Mouse (Mus musculus) left cerebral cortex, postnatal 25 days (tissue): ENCODE measurements around the gene Per1. TPM values are rescaled to one million over a fixed set of nuclear protein-coding genes. Genes with fewer than 3 reads are reported as not detected.

ENCODE experiments used
- DNase-seq, 2 experiments: peaks; one replicate each; pipeline ENCODE4 v3.0.0; 2022; ENCODE audit warnings: low spot score in 2 of 2, mixed read lengths in 1 of 2
- intact Hi-C: fragments of 180-260 bp; cut with DNase I; formaldehyde crosslinking; loops from one replicate; pipeline ENCODE4 v1.15.1; 2025
- total RNA-seq, 2 experiments: library from RNA; stranded (reverse); gene quantifications; 2 replicates each; pipeline ENCODE4 v1.2.3; 2021

Per1 gene
- total RNA-seq, 2 experiments from 2014 or later, result 98.9 to 108 TPM

GRCm38 (mm10) chr11:69151004-69151403 lies 56.0 kb downstream of the Per1 start:
- no peak for DNase-seq
- intact Hi-C loops, result loop anchor here (2.0 kb wide), 2 partner anchors 18 to 26 kb away; partner anchors contain the start of gene Aloxe3

DNA sequence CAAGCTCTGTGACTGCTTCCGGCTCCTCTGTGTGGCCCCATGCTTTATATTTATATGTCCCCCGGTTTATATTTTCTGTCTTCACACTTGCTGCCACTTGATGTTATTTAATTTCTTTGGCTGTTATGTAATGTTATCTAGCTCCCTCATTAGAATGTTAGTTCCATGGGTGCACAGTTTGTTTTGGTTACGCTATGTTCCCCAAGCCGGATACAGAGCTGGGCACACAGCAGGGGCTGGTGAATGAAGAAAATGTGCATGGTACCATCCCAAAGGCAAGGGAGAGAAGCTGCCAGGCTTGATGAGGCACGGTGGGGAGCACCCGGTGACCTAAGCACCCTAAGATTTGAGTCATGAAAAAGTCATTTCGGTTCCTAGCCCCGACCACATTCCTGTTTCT lies 58.8 kb downstream of the Per1 start:
- intact Hi-C loops, result no loop called here
- DNase-seq, result no peak

DNA sequence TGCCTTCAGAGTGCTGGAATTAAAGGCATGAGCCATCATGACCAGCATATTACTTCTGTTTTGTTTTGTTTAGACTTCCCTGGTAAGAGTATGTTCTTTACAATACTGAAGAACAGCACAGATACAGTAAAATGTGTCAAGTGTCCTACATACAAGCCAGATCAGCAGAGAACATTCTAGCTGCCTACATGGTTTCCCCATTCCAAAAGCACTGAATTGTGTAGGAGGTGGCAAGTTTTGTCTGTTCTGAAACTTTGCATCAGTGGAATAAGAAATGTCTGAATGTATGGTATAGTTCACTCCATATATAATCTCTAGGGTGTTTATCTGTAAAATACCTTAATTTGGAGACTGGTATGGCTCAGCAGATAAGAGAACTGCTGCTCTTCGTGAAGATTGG lies 60.3 kb downstream of the Per1 start:
- peak in 1 of 2 experiments; percentile 68 for DNase-seq
- intact Hi-C loops, result no loop called here

- intact Hi-C loops, result no loop called here
- DNase-seq, result peak in 1 of 2 experiments; percentile 52
Measured at GRCm38 (mm10) chr11:69156800-69157199, 61.8 kb downstream of the Per1 start, which contains the start of gene Alox12b. Alox12b (plus strand) TSS chr11:69156989.

Other genes with a start within 250 kb of the Per1 start
- 100 to 1,000 TPM; 102 to 121 TPM for gene Ndel1, start 223.4 kb upstream of the Per1 start, total RNA-seq
- gene Rnf222, start 206.7 kb upstream of the Per1 start, total RNA-seq, result not detected
- 100 to 1,000 TPM; 679 to 691 TPM for gene Rpl26, start 193.6 kb upstream of the Per1 start, total RNA-seq
- gene Odf4, start 168.1 kb upstream of the Per1 start, total RNA-seq, result 1 to 10 TPM in 1 of 2 experiments, not detected in 1; 1.7 TPM
- 10 to 100 TPM; 20.7 to 20.9 TPM for gene Arhgef15, start 137.7 kb upstream of the Per1 start, total RNA-seq
- gene Slc25a35, start 127.1 kb upstream of the Per1 start, total RNA-seq, result 1 to 10 TPM; 5.4 to 5.9 TPM
- 10 to 100 TPM; 14.1 to 16.7 TPM for gene Rangrf, start 120.0 kb upstream of the Per1 start, total RNA-seq
- gene Pfas, start 86.8 kb upstream of the Per1 start, total RNA-seq, result 10 to 100 TPM; 17.3 to 18.9 TPM
- 10 to 100 TPM; 35.1 to 35.8 TPM for gene Ctc1, start 79.3 kb upstream of the Per1 start, total RNA-seq
- under 1 TPM; 0.73 to 0.99 TPM for gene Aurkb, start 49.6 kb upstream of the Per1 start, total RNA-seq
- 10 to 100 TPM; 29.1 to 29.5 TPM for gene Borcs6, start 35.5 kb upstream of the Per1 start, total RNA-seq
- 10 to 100 TPM; 16.9 to 18.2 TPM for gene Tmem107, start 24.4 kb upstream of the Per1 start, total RNA-seq
- 1,000 to 10,000 TPM; 1,099 to 1,151 TPM for gene Vamp2, start 6.7 kb upstream of the Per1 start, total RNA-seq
- gene Hes7, start 25.2 kb downstream of the Per1 start, total RNA-seq, result under 1 TPM; 0.39 to 0.48 TPM
- gene 9130213A22Rik, start 27.4 kb downstream of the Per1 start, total RNA-seq, result 1 to 10 TPM in 1 of 2 experiments, under 1 TPM in 1; 0.44 to 1.1 TPM
- gene Aloxe3, start 30.7 kb downstream of the Per1 start, total RNA-seq, result 1 to 10 TPM; 3.1 to 6.4 TPM
- gene Alox12b, start 61.8 kb downstream of the Per1 start, total RNA-seq, result 1 to 10 TPM; 3.1 to 6.6 TPM
- 1 to 10 TPM; 3.6 to 5.1 TPM for gene Alox8, start 102.6 kb downstream of the Per1 start, total RNA-seq
- gene Gucy2e, start 141.8 kb downstream of the Per1 start, total RNA-seq, result under 1 TPM; 0.80 to 0.94 TPM
- gene Cntrob, start 228.6 kb downstream of the Per1 start, total RNA-seq, result 10 to 100 TPM; 14.2 to 18.3 TPM
- 10 to 100 TPM; 59.0 to 60.5 TPM for gene Trappc1, start 228.8 kb downstream of the Per1 start, total RNA-seq
- gene Kcnab3, start 231.0 kb downstream of the Per1 start, total RNA-seq, result 10 to 100 TPM; 67.1 to 68.0 TPM
- gene Rnf227, start 245.2 kb downstream of the Per1 start, total RNA-seq, result 100 to 1,000 TPM; 141 to 143 TPM